Mouse (Mus musculus) megakaryocyte-erythroid progenitor cell, adult 5-6 weeks (primary cell): ENCODE measurements around the gene Rhot1. TPM values are rescaled to one million over a fixed set of nuclear protein-coding genes. Genes with fewer than 3 reads are reported as not detected.

Experiments
- ATAC-seq: replicated peaks from 2 replicates; pipeline ENCODE4 v1.8.0; 2016; ENCODE audit warnings: mild to moderate bottlenecking, inconsistent platforms; ENCODE audit not compliant: severe bottlenecking, poor library complexity, low FRiP score, low TSS enrichment
- total RNA-seq, 2 experiments: library from RNA; stranded (forward) in 1 of 2; stranded (reverse) in 1 of 2; fragments of 200-1000, 215-1000 nt in 1 of 2; fragments of >200 nt in 1 of 2; fragmentation: Nextera tagmentation in 1 of 2; gene quantifications; 2 replicates each; pipeline ENCODE4 v1.2.3; 2014 to 2017

The Rhot1 gene
- total RNA-seq, 2 experiments from 2014 or later = 63.8 to 65.2 TPM

DNA sequence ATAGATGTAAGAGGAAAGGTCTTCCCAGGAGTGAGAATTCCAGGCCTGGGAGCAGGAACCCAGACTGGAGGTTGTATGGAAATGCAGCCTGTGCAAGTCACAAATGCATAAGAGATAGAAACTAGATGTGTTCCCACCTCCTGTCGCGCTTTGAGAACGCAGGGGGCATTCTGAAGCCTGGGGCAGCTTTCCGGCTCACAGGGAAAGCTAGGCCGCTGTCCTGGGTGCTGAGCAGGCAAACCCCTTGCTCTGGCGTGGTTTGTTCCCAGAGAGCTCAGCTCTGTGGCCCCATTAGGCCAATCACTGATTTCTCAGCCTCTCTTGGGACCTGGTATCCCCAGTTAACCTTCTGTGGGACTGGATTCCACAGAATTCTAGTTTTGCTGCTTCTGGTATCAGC lies 103.7 kb downstream of the Rhot1 start:
- no peak for ATAC-seq

DNA sequence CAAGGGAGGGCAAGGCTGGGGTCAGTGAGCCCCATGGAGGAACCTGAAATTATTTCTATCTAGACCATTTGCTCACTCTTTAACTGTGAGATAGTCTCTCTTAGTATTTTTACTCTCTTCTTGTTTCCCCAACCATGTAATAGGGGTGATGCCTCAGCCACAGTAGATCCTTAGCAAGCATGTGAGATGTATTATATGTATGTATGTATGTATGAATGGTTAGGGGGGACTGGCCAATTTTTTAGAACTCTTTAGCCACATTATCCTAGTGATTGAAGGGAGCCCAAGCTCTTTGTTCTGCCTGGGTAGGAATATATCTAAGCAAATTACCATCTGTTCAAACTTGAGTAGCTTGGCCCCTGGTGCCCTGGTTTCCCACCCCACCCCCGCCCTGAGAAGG lies 104.6 kb downstream of the Rhot1 start:
- ATAC-seq = no peak

DNA sequence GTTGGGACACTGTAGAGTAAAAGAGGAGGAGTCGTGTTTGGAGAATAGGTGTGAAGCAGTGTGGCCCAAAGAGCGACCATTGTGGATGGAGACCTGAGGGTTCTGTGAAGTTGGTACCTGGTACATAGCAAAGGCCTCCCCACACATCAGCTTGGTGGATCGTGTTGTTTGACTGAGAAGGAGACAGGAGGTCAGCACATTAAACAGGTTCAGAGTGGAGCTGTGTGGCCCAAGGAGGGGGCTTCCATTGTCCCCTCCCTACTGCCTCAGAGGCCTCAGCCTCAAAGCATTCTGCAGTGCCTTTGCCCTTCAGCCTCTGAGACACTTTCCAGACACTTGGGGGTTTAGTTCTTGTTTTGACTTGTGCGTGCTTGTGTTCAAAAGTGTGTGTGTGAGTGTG lies 105.1 kb downstream of the Rhot1 start:
- ATAC-seq = no peak

DNA sequence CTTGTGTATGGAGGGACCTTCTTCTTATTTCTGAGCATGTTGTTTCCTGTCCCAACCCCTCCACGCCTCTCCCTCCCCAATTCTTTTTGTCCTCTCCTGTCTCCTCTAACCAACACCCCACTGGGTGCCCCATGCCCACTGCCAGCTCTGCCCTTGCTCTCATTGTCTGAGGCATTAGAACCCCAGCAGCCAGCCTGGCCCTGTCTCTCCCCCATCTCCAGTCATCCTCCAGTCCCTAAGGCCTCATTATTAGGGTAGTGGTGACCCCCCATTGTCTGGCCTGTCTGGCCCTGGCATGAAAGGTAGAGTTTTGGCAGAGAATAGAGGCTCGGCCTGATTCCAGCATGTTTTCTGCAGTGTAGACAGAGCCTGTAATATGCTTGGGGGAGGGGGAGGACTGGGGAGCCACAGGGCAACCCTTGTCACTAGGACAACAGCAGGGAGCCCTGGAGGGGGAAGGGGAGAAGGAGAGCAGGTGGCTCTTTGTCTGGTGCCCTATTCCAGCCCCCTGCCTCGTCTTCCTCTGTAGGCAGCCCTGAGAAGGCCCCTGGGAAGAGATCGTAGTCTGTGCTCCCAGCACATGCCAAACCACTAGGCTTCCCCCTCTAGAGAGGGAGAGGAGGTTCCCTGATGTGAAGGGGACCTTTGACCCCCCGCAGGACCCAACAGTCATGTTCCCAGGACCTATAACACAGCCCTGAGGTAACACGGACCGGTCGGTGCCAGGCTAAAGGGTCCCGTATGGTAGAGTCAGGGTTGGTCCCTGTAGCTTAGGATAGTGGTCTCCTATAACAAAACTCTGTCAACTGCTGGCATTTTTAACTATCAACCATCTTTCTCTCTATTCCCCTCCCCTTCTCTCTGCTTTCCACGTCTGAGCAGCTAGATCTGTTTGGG lies 107.2 kb downstream of the Rhot1 start:
- no peak for ATAC-seq

Other genes with a start within 250 kb of the Rhot1 start
- 47.1 and 59.6 TPM in 2 replicates for gene Utp6, start 246.6 kb upstream of the Rhot1 start, total RNA-seq (2014; fragmentation: Nextera tagmentation)
- gene Utp6, start 246.6 kb upstream of the Rhot1 start, total RNA-seq (2017) = 129 and 148 TPM in 2 replicates
- gene Suz12, start 215.9 kb upstream of the Rhot1 start, total RNA-seq (2014; fragmentation: Nextera tagmentation) = 129 and 135 TPM in 2 replicates
- 104 and 124 TPM in 2 replicates for gene Suz12, start 215.9 kb upstream of the Rhot1 start, total RNA-seq (2017)
- gene Crlf3, start 128.0 kb upstream of the Rhot1 start, total RNA-seq (2014; fragmentation: Nextera tagmentation) = 28.4 and 42.0 TPM in 2 replicates
- 46.9 and 50.6 TPM in 2 replicates for gene Crlf3, start 128.0 kb upstream of the Rhot1 start, total RNA-seq (2017)
- gene Atad5, start 119.6 kb upstream of the Rhot1 start, total RNA-seq (2014; fragmentation: Nextera tagmentation) = 42.8 and 42.9 TPM in 2 replicates
- gene Atad5, start 119.6 kb upstream of the Rhot1 start, total RNA-seq (2017) = 49.8 and 50.6 TPM in 2 replicates
- 23.4 and 30.9 TPM in 2 replicates for gene Tefm, start 66.8 kb upstream of the Rhot1 start, total RNA-seq (2014; fragmentation: Nextera tagmentation)
- 19.0 and 22.6 TPM in 2 replicates for gene Tefm, start 66.8 kb upstream of the Rhot1 start, total RNA-seq (2017)
- not detected in 2 replicates for gene Adap2, start 54.9 kb upstream of the Rhot1 start, total RNA-seq (2014; fragmentation: Nextera tagmentation)
- gene Adap2, start 54.9 kb upstream of the Rhot1 start, total RNA-seq (2017) = 0.23 TPM in 1 of 2 replicates, not detected in the other
- gene Rnf135, start 25.2 kb upstream of the Rhot1 start, total RNA-seq (2014; fragmentation: Nextera tagmentation) = 7.1 and 9.1 TPM in 2 replicates
- 5.0 TPM in 2 replicates for gene Rnf135, start 25.2 kb upstream of the Rhot1 start, total RNA-seq (2017)
- 0.44 and 0.64 TPM in 2 replicates for gene Rhbdl3, start 91.9 kb downstream of the Rhot1 start, total RNA-seq (2014; fragmentation: Nextera tagmentation)
- gene Rhbdl3, start 91.9 kb downstream of the Rhot1 start, total RNA-seq (2017) = not detected in 2 replicates
- 5.9 and 9.5 TPM in 2 replicates for gene 5730455P16Rik, start 169.0 kb downstream of the Rhot1 start, total RNA-seq (2014; fragmentation: Nextera tagmentation)
- gene 5730455P16Rik, start 169.0 kb downstream of the Rhot1 start, total RNA-seq (2017) = 8.3 and 13.8 TPM in 2 replicates
- 282 and 353 TPM in 2 replicates for gene Zfp207, start 174.3 kb downstream of the Rhot1 start, total RNA-seq (2014; fragmentation: Nextera tagmentation)
- 264 and 290 TPM in 2 replicates for gene Zfp207, start 174.3 kb downstream of the Rhot1 start, total RNA-seq (2017)
- 130 and 137 TPM in 2 replicates for gene Psmd11, start 219.6 kb downstream of the Rhot1 start, total RNA-seq (2014; fragmentation: Nextera tagmentation)
- gene Psmd11, start 219.6 kb downstream of the Rhot1 start, total RNA-seq (2017) = 125 and 153 TPM in 2 replicates